Mouse (Mus musculus) small intestine, adult 2 months (tissue): ENCODE measurements around the gene Alg12. TPM values are rescaled to one million over a fixed set of nuclear protein-coding genes. Genes with fewer than 3 reads are reported as not detected.
"Not testable (repeated sequence)": the region's sequence is repeated elsewhere in the genome, so short reads cannot be mapped to it uniquely, and the experiment has no call there.

Experiments used
- H3K27ac ChIP-seq: fragments of 200-500 bp; 2 replicates; pipeline ENCODE4 v1.5.1; 2012; ENCODE audit warnings: low read depth, low read length, control low read depth, inconsistent platforms; ENCODE audit not compliant: insufficient read depth
- H3K27me3 ChIP-seq: fragments of 200-500 bp; 2 replicates; pipeline ENCODE4 v1.6.1; 2012; ENCODE audit warnings: mild to moderate bottlenecking, moderate library complexity, low read length, inconsistent platforms; ENCODE audit not compliant: control insufficient read depth, insufficient read depth
- H3K36me3 ChIP-seq: fragments of 200-500 bp; 2 replicates; pipeline ENCODE4 v1.6.1; 2012; ENCODE audit warnings: mild to moderate bottlenecking, low read length, control low read depth, inconsistent platforms; ENCODE audit not compliant: control insufficient read depth, insufficient read depth
- H3K4me1 ChIP-seq: fragments of 200-500 bp; 2 replicates; pipeline ENCODE4 v1.6.1; 2012; ENCODE audit warnings: low read length, inconsistent platforms, mixed read lengths; ENCODE audit not compliant: control insufficient read depth, insufficient read depth, insufficient read length
- H3K4me3 ChIP-seq: fragments of 200-500 bp; 2 replicates; pipeline ENCODE4 v1.5.1; 2012; ENCODE audit warnings: low read depth, mild to moderate bottlenecking, control low read depth, inconsistent platforms, low read length, moderate library complexity
- CTCF ChIP-seq: fragments of 200-500 bp; IDR thresholded peaks from 2 replicates; pipeline ENCODE4 v1.5.1; 2012; ENCODE audit warnings: low read depth, mild to moderate bottlenecking, control low read depth, inconsistent platforms, low read length, moderate library complexity, mixed read lengths; ENCODE audit not compliant: insufficient replicate concordance, insufficient read length; ENCODE audit errors: extremely low read depth
- POLR2A ChIP-seq: fragments of 200-500 bp; IDR thresholded peaks from 2 replicates; pipeline ENCODE4 v1.6.1; 2012; ENCODE audit warnings: low read depth, mild to moderate bottlenecking, control low read depth, inconsistent platforms, low read length, moderate library complexity
- WGBS: fragments of 180-500 bp; shearing (Covaris S2); methylation state at CpG from one replicate; pipeline ENCODE4 v1.1.7; 2018; 5-methylcytosine and 5-hydroxymethylcytosine counted together
- polyA plus RNA-seq: library from polyadenylated mRNA; depleted of rRNA; stranded (reverse); fragments of >200 nt; gene quantifications from 2 replicates; pipeline ENCODE4 v1.2.3, GENCODE M21; 2012

Alg12 gene
- polyA plus RNA-seq, 1 experiment, result 16.4 TPM

DNA sequence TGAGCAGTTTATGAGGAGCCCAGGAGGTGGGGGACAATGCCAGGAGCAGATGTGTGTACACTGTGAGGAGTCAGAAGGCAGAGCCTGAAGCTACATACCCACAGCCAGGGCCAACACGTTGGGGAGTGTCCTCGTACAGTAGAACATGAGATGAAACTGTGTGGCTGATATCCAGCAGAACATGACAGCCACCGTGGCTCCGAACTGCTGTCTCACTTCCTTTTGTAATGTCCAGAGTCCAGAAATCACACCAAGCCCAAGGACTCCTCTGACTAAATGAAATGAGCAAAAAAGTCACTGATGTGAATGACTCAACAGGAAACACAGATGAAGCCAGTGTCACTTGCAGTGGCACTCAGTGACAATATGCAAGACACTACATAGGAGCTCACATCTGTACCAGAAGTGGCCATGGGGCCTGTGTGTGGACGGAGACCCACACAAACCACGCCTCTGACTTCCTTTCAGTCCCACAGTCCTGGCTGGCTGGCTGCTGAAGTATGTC is 3.9 kb downstream of the Alg12 start:
- H3K27ac ChIP-seq, result no peak overlapping the region; the same call in 1 of the 2 replicates
- TF ChIP-seq POLR2A (no peak), CTCF (no peak; the same call in 1 of the 2 replicates)
- no peak overlapping the region for H3K4me3 ChIP-seq
- WGBS, result 58% methylated on average over 6 of the region's 6 CpGs
- peaks cover 10% of the 10 kb centered on the region; the same call in 1 of the 2 replicates for H3K4me1 ChIP-seq
- peaks cover 31% of the 10 kb centered on the region for H3K36me3 ChIP-seq
- H3K27me3 ChIP-seq, result no peaks in the 10 kb centered on the region

DNA sequence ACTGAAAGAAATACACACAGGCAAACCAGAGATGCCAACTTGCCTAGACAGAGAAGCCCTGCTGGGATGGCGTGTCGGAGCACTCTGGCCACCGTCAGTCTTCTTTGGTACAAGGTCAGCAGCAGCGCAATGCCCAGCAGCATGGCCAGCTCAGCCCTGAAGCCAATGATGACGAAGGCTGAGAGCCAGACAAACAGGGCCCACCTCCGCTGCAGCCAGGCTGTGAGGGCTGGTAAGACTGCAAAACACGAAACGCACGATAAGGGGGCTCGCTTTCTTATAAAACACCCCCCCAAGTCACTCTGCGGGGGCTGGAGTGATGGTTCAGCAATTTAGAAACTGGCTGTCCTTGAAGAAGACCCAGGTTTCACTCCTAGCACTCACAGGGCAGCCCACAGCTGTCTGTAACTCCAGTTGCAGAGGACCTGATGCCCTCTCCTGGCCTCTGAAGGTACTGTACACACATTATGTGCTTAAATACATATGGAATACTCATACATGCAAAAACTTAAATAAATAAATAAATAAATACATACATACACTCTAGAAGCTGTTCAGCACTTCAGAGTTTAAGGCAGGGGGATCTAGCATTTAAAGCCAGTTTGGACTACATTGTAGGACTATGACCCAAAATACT is 4.6 kb downstream of the Alg12 start:
- Histone ChIP-seq H3K36me3 (peaks cover 34% of the 10 kb centered on the region), H3K4me3 (no peak overlapping the region), H3K4me1 (peaks cover 8% of the 10 kb centered on the region; the same call in 1 of the 2 replicates), H3K27ac (no peak overlapping the region), H3K27me3 (no peaks in the 10 kb centered on the region)
- TF ChIP-seq CTCF, result no peak
- no peak for TF ChIP-seq POLR2A
- WGBS, result 98% methylated on average over 11 of the region's 11 CpGs

DNA sequence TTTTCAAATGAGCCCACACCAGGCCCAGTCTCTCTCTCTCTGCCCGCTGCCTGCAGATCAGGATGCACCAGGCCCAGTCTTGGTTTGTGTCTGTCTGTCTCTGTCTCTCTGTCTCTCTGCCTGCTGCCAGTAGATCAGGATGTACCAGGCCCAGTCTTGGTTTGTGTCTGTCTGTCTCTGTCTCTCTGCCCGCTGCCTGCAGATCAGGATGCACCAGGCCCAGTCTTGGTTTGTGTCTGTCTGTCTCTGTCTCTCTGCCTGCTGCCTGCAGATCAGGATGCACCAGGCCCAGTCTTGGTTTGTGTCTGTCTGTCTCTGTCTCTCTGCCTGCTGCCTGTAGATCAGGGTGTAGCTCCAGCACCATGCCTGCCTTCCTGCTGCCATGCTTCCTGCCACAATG is 5.2 kb downstream of the Alg12 start:
- H3K4me3 ChIP-seq, H3K27ac ChIP-seq, H3K27me3 ChIP-seq, H3K4me1 ChIP-seq: not testable (repeated sequence)
- WGBS, result 92% methylated on average over 2 of the region's 2 CpGs
- peaks cover 40% of the 10 kb centered on the region for H3K36me3 ChIP-seq

DNA sequence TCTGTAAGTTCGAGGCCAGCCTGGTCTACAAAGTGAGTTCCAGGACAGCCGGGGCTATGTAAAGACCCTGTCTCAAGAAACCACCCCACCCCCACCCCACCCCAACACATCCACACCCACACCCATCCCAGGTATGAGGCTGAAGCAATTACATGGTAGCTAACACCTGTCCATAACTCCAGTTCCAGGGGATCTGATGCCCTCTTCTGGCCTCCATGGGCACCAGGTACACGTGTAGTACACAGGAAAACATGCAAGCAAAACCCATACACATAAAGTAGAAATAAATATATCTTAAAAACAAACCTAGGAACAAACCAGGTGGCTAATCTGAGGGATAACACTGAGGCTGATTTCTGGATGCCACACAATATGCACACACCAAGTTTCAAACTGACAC is 5.9 kb downstream of the Alg12 start:
- H3K36me3 ChIP-seq, result peaks cover 40% of the 10 kb centered on the region
- no peaks in the 10 kb centered on the region for H3K27me3 ChIP-seq
- no peak overlapping the region for H3K4me3 ChIP-seq
- peaks cover 8% of the 10 kb centered on the region; the same call in 1 of the 2 replicates for H3K4me1 ChIP-seq
- no peak overlapping the region for H3K27ac ChIP-seq
- 70% methylated on average over 3 of the region's 3 CpGs for WGBS
- TF ChIP-seq CTCF, result no peak

DNA sequence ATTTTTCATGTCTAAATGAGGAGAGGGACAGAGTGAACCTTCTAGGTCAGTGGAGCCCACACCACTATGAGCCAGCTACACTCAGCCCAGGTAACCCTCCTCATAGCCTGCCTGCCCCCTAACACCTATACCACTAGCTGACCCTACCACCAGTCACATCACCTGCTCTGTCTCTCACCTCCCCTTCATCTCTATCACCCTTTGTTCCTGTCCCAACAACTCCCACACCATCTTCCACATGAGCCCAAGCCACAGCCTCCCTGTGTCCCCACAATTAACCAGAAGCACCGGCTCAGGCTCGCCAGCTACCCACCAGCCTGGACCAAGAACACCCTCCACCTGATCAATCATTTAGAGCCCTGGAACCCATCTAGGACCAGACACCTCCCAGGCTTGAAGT is 8.7 kb downstream of the Alg12 start:
- H3K27me3 ChIP-seq, result no peaks in the 10 kb centered on the region
- H3K4me3 ChIP-seq, result no peak overlapping the region
- TF ChIP-seq CTCF, result no peak
- TF ChIP-seq POLR2A, result no peak
- H3K36me3 ChIP-seq, result peaks cover 55% of the 10 kb centered on the region
- H3K27ac ChIP-seq, result no peak overlapping the region
- peaks cover 4% of the 10 kb centered on the region; the same call in 1 of the 2 replicates for H3K4me1 ChIP-seq
- WGBS, result 97% methylated on average over 2 of the region's 2 CpGs

DNA sequence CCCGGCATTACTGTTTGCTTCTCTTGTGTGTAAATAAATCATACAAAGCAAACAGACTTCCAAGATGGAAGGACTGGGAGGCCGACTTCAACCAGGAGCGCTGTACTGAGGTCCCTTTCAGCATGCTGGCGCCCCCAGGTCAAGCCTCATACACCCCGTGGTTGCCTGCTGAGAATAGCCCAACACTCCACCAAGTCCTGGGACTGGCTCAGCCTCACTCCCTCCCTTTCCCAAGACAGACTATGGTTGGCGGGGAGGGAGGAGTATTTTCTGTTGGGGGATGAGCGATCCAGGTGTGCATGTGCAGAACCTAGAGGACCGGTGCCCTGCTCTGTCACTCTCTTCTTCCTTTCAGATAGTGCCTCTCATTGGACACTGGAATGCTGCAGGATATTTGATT is 11.0 kb downstream of the Alg12 start:
- peaks cover 47% of the 10 kb centered on the region for H3K36me3 ChIP-seq
- TF ChIP-seq POLR2A (no peak), CTCF (no peak)
- no peaks in the 10 kb centered on the region for H3K27me3 ChIP-seq
- H3K4me3 ChIP-seq, result no peak overlapping the region
- 85% methylated on average over 8 of the region's 8 CpGs for WGBS
- no peaks in the 10 kb centered on the region for H3K4me1 ChIP-seq
- no peak overlapping the region for H3K27ac ChIP-seq

DNA sequence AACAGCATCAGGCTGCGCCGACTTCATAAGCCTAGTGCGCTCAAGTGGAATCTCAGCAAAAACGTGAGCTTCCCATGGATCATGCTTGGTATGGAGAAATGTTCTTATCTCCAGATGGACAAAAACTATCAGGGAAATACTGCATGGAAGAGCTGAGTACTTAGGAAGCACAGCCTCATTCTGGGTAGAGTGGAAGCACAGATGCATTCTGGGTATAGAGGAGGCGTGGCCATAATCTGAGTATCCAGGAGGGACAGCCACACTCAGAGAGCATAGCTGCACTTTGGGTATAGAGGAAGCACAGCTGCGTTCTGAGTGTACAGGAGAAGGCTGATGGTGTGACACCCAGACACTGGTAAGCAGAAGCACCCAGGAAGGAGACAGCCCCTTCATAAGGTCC is 16.8 kb downstream of the Alg12 start:
- TF ChIP-seq CTCF (no peak), POLR2A (no peak)
- Histone ChIP-seq H3K27me3 (no peaks in the 10 kb centered on the region), H3K4me1 (peaks cover 2% of the 10 kb centered on the region; the same call in 1 of the 2 replicates), H3K4me3 (no peak overlapping the region), H3K27ac (no peak overlapping the region), H3K36me3 (peaks cover 21% of the 10 kb centered on the region)
- WGBS, result 82% methylated on average over 6 of the region's 6 CpGs
